Comparison of ENCODE assay signal across 8 mouse cellular contexts in genomic region chr5:123683043-123683376, GRCm38 (mm10). TPM values are rescaled to one million over a fixed set of nuclear protein-coding genes. Genes with fewer than 3 reads are reported as not detected.
DNase-seq lines count a peak whose midpoint lies in the region; ATAC-seq lines count a peak whose summit lies in the region.

No protein-coding gene starts in this region.

- H3K27ac ChIP-seq in kidney, embryonic 14.5 days (ENCODE audit: low read depth, low read length): no peak overlapping the region
- H3K27ac ChIP-seq in forebrain, embryonic 16.5 days (ENCODE audit: low read length): peak overlapping the region; percentile 97

- ATAC-seq in kidney, embryonic 14.5 days (ENCODE audit: low FRiP score, low TSS enrichment): no peak
- no peak for ATAC-seq in forebrain, embryonic 16.5 days

- no peaks in the 10 kb centered on the region for H3K36me3 ChIP-seq in kidney, embryonic 14.5 days (ENCODE audit: control insufficient read depth, insufficient read depth, low read length)
- H3K36me3 ChIP-seq in forebrain, embryonic 16.5 days (ENCODE audit: control insufficient read depth, insufficient read depth): no peaks in the 10 kb centered on the region

- peak overlapping the region; percentile 96; the same call in 1 of the 2 replicates for H3K9ac ChIP-seq in kidney, embryonic 14.5 days (ENCODE audit: low read depth, low read length)
- peak overlapping the region; percentile 99 for H3K9ac ChIP-seq in forebrain, embryonic 16.5 days (replicated peaks; ENCODE audit: low read depth, low read length)

- no peaks in the 10 kb centered on the region for H3K9me3 ChIP-seq in kidney, embryonic 14.5 days (ENCODE audit: control insufficient read depth, low read length)
- no peaks in the 10 kb centered on the region for H3K9me3 ChIP-seq in forebrain, embryonic 16.5 days (ENCODE audit: control insufficient read depth, low read length)

- H3K4me1 ChIP-seq in kidney, embryonic 14.5 days (ENCODE audit: control insufficient read depth, insufficient read depth, low read length): peaks cover 13% of the 10 kb centered on the region
- H3K4me1 ChIP-seq in forebrain, embryonic 16.5 days (replicated peaks; ENCODE audit: control insufficient read depth, insufficient read depth, low read length): peaks cover 38% of the 10 kb centered on the region

- no peaks in the 10 kb centered on the region for H3K27me3 ChIP-seq in kidney, embryonic 14.5 days (ENCODE audit: control insufficient read depth, insufficient read depth, low read length)
- H3K27me3 ChIP-seq in forebrain, embryonic 16.5 days (replicated peaks; ENCODE audit: control insufficient read depth, insufficient read depth, low read length): no peaks in the 10 kb centered on the region

- 3% methylated on average over 6 of the region's 6 CpGs for WGBS in kidney, embryonic 14.5 days
- WGBS in forebrain, embryonic 16.5 days: 4% methylated on average over 6 of the region's 6 CpGs

- H3K4me3 ChIP-seq in kidney, embryonic 14.5 days (ENCODE audit: low read length): peak overlapping the region; percentile 72
- H3K4me3 ChIP-seq in forebrain, embryonic 16.5 days (replicated peaks; ENCODE audit: low read length): peak overlapping the region; percentile 93

- DNase-seq in kidney, adult 11 months: no peak
- peak; percentile 44 for DNase-seq in R1 (ENCODE audit: low read depth, low spot score)
- DNase-seq in kidney, postnatal 10 days: peak; percentile 43
- DNase-seq in lung, postnatal 4 days: peak; percentile 37 to 46
- no peak for DNase-seq in gastrocnemius, adult 18-20 months (ENCODE audit: low spot score)
- no peak for DNase-seq in ovary, postnatal 10 days (ENCODE audit: low spot score)

- H3K4me2 ChIP-seq in kidney, embryonic 14.5 days (replicated peaks; ENCODE audit: low read depth, low read length): peak overlapping the region; percentile 95
- peak overlapping the region; percentile 65 for H3K4me2 ChIP-seq in forebrain, embryonic 16.5 days (ENCODE audit: low read length)

RNA-seq across cellular contexts. Expression of gene Clip1, which starts 1.4 kb away (rescaled TPM):
- 20.7 and 32.6 TPM in 2 replicates for polyA plus RNA-seq in kidney, embryonic 14.5 days (2014; fragmentation: Nextera tagmentation; extraction: Ambion mirVana)
- polyA plus RNA-seq in forebrain, embryonic 16.5 days (2015; fragmentation: Nextera tagmentation; extraction: Ambion mirVana): 83.1 and 93.0 TPM in 2 replicates
- 100 to 1,000 TPM; 326 to 336 TPM for total RNA-seq in gastrocnemius, adult 18-20 months (2021)

RNA-seq across cellular contexts. Expression of gene Zcchc8, which starts 37.9 kb away (rescaled TPM):
- 75.3 and 101 TPM in 2 replicates for polyA plus RNA-seq in kidney, embryonic 14.5 days (2014; fragmentation: Nextera tagmentation; extraction: Ambion mirVana)
- polyA plus RNA-seq in forebrain, embryonic 16.5 days (2015; fragmentation: Nextera tagmentation; extraction: Ambion mirVana): 92.7 and 96.1 TPM in 2 replicates
- total RNA-seq in gastrocnemius, adult 18-20 months (2021): 10 to 100 TPM; 16.2 to 18.0 TPM

Comparison
In these comparisons a context has a peak if more than half of its experiments do, and no peak if none do; other contexts are left out.
1. DNase-seq: peak in R1 (single experiment), kidney, postnatal 10 days (single experiment) and lung, postnatal 4 days (2 of 2); none in kidney, adult 11 months (single experiment), gastrocnemius, adult 18-20 months (single experiment) and ovary, postnatal 10 days (single experiment).